Mouse (Mus musculus): ENCODE data around the gene Poc1b.

GRCm38 (mm10) chr10:99181497-99181896, 74.7 kb downstream of the Poc1b start:
- no peak for TF ChIP-seq CTCF (IDR thresholded peaks at IDR 0.05; ENCODE audit: borderline replicate concordance, extremely low read depth, insufficient read depth, insufficient read length)
- TF ChIP-seq POLR2A (IDR thresholded peaks at IDR 0.05; ENCODE audit: borderline replicate concordance, extremely low read depth, insufficient read depth, insufficient read length, poor library complexity, severe bottlenecking) = no peak

Data from brain, embryonic 14.5 days (tissue).